Mouse (Mus musculus) left cerebral cortex, postnatal 10 days (tissue): ENCODE results near the gene OR5BS1P. TPM values are rescaled to one million over a fixed set of nuclear protein-coding genes. Genes with fewer than 3 reads are reported as not detected.
"Not testable (repeated sequence)": the region's sequence is repeated elsewhere in the genome, so short reads cannot be mapped to it uniquely, and the experiment has no call there.

Experiments
- DNase-seq, 2 experiments: peaks; one replicate each; pipeline ENCODE4 v3.0.0; 2021 to 2022; ENCODE audit warnings: low spot score in 2 of 2, mixed read lengths in 1 of 2; ENCODE audit errors: extremely low spot score in 1 of 2
- intact Hi-C: fragments of 180-260 bp; cut with DNase I; formaldehyde crosslinking; loops from one replicate; pipeline ENCODE4 v1.15.1; 2025
- total RNA-seq, 2 experiments: library from RNA; stranded (reverse); gene quantifications; 2 replicates each; pipeline ENCODE4 v1.2.3; 2021

OR5BS1P gene
- total RNA-seq, 2 experiments from 2014 or later, result not detected

DNA sequence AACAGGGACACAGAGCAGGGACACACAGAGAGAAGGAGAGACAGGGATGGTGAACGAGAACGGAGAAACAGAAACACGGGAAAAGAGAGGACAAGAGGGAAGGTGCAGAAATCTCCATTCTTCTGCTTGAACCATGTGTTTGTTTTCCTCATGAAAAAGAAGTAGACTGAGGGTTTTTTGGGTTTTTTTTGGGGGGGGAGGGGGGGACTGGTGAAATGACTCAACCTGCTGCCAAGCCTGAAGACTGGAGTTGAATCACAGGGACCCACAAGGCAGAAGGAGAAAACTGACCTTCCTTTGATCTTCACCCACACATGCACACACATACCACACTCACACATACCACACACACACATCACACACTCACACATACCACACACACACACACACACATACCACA, 33.6 kb downstream of the OR5BS1P start:
- intact Hi-C loops, result loop anchor here (10.0 kb wide), 1 partner anchor 319 kb away; no protein-coding TSS in a partner anchor
- DNase-seq, result no peak

DNA sequence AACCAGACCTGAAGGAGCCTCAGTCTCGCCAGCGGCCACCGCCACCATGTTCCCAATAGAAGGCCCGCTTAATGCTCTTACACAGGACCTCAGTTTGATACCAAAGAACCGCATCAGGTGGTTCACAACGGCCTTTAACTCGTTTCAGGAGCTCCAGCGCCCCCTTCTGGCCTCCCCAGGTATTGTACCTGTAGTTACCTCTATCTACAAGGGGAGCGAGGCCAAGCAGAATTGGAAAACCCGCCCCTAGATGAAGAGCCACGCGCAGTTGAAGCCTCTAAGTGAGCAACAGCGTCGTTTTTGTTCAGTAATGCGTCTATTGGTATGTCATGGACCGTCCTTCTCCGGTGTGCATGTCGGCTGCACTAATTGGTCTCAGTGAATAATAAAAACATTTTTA, 34.8 kb downstream of the OR5BS1P start:
- peak; percentile 49 to 78 for DNase-seq
- intact Hi-C loops, result loop anchor here (10.0 kb wide), 1 partner anchor 320 kb away; no protein-coding TSS in a partner anchor

DNA sequence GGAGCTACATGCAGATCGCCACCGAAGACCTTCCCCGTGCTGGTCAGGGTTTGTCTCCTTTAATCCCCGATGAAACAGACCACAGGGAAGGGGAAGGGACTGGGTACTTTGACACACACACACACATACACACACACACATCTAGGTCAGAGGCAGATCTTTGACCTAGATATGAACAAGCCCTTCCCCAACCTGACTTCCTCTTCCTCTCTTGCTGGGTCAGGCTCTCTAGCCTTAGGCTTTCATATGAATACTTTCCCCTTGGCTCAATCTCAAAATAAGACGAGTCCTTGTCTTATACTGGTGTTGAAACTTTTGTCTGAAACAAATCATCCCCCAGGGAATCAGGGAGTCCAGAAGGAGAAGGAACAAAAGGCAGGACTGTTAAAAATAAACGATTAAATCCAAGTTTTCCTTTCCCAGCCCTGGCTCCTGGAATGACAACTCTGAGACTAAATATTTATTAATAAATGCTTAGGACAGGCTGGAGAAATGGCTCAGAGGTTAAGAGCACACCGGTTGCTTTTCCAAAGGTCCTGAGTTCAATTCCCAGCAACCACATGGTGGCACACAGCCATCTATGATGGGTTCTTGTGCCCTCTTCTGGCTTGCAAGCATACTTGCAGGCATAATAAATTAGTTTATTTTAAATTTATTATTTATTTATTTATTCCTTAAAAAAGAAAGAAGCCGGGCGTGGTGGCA, 36.7 kb downstream of the OR5BS1P start:
- no peak for DNase-seq
- intact Hi-C loops, result loop anchor here (10.0 kb wide), 1 partner anchor 322 kb away; no protein-coding TSS in a partner anchor

DNA sequence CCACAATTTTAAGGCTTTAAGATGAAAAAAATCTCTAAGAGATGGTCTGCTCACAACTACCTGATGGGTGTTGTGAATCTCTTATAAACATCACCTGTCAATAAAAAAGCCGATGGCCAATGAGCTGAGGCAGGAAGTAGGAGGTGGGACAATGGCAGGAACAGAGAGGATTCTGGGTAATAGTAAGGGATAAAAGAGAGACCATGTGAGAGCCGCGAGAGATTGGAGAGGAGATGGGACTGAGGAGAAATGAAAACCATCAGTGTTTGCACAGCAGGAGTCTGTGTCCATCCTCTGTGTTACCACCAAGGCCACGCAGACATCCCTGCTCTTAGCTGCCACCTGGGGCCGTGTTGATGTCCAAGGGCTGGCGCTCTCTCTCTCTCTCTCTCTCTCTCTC, 37.6 kb downstream of the OR5BS1P start:
- no peak for DNase-seq
- intact Hi-C loops, result loop anchor here (10.0 kb wide), 1 partner anchor 323 kb away; no protein-coding TSS in a partner anchor

DNA sequence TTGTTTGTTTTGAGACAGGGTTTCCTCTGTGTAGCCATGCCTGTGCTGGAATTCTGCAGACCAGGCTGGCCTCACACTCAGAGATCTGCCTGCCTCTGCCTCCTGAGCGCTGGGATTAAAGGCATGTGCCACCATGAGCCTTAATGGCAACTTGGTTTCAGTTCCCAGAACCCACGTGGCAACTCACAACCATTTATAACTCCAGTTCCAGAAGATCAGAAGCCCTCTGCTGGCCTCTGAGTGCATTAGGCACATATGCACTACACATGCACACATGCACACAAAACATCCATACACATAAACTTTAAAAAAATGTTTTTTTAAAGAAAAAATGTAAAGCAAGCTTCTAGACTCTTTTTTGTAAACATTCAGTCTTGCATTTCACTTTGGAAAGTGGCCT, 39.7 kb downstream of the OR5BS1P start:
- no peak for DNase-seq
- intact Hi-C loops, result loop anchor here (10.0 kb wide), 1 partner anchor 325 kb away; no protein-coding TSS in a partner anchor

DNA sequence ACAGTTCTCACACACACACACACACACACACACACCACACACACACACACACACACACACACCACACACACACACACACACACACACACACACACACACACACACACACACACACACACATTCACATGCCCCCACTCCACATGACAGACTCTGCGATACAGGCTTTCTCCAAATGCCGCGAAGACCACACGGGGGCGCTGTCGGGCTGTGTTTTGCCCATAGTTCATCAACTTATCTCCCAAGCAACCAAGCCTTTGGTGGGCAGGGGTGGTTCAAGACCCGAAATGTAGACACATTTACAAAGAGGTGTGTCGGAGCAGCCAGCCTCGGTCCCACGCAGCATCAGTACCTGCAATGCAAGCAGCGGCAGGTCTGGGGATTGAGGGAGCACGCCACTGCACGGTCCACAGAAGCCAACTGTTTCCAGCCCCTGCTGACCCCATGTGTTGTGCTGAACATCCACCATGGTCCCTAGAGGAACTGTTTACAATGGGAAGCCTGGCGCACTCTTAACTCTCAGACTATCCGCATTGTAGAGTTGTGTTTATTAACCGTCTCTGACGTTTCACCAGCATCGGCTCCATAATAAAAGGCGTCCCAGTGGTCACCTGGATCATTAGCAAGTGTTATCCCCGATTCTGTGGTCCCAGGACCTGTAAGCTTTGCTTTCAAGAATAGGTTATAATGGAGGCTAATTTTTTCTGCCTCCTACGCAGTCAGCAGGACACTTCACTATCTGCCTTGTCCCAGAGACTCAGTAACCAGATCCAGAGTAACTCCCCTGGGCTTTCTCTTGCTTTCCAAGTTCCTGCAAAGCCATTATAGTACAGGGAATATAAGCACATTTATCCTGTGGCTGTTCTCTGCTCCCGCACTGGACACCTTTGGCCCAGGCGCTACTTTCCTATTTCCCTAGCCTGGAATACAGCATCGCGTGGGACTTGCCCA, 41.0 kb downstream of the OR5BS1P start:
- peak; percentile 51 to 81 for DNase-seq
- intact Hi-C loops, result no loop called here

DNA sequence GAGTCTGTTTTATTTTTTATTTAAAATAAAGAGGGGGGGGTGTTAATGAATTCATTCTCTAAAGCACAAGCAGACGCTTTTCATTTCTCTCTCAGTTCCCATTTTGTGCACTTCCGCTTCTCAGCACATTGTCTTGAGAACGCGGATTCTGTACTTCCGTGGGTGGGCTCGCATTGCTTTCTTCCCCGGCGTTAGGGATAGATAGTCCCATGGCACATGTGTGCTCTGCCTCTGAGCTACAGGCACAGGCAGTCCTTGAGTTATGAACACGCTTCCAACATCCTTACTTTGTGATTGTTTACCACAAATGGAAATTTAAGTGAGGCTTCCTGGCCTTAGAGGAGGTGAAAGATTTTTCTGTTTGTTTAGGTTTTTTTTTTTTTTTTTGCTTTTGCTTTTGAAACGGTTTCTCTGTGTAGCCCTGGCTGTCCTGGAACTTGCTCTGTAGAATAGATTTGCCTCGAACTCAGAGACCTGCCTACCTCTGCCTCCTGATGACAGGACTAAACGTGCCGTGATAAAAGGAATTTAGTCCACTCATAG, 41.8 kb downstream of the OR5BS1P start:
- intact Hi-C loops, result no loop called here
- no peak for DNase-seq

DNA sequence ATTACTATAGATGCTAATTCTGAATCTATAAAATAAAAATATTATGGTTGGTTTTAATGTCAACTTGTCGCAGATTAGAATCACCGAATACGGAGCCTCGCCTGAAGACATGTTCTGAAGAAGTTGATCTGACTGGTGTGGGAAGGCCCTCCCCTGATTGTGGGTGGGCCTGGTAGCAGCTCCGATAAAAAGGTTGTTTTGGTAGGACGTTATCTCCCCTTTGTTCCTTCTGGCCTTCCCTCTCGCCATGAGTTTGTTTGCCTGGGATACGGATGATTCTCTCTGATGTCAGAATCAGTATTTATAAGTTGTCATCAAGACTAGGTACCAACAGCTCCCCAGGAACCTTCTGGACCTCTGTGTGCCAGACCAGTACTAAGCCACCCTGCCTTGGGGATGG, 42.5 kb downstream of the OR5BS1P start:
- no peak for DNase-seq
- intact Hi-C loops, result no loop called here

DNA sequence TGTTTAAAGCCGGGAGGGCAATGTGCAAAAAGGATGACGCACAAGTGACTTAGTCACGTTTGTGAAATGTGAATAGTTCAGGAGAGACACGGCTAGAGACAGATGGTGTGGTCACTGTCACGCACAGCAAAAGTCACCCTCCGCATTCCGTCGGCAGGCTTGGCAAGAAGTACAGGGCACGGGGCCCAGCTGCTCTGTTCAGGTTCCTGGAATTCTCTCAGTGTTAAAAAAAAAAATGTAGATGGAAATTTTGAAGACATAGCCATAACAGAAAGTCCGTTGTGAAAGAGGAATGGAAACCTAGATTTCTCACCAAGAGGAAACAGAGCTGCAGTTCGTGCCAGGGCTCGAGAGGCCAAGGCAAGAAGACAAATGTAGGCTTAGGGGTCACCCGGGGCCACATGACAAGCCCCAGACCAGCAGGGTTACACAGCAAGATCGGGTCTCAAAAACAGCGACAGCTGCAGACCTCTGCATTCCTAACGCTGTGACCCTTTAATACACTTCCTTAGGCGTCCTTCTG, 43.2 kb downstream of the OR5BS1P start:
- peak in 1 of 2 experiments; percentile 60 for DNase-seq
- intact Hi-C loops, result no loop called here

DNA sequence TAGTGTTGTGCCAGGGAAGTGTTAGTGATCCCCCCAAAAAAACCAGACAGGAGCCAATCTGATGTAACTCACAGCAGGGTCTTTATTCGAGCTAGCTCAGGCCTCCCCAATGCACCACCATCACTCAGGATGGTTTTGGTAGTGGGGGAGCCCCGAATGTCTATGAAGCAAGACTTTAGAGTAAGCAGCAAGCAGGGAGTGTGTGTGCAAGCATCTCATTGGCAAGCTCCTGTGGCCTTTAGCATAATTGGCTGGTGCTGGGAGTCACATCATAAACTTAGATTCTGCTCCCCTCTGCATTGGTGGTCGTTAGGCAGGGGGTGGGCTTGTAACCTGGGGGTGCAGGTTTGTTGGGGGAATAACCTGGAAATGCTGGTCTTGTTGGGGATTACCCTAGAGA, 44.0 kb downstream of the OR5BS1P start:
- intact Hi-C loops, DNase-seq: not testable (repeated sequence)

DNA sequence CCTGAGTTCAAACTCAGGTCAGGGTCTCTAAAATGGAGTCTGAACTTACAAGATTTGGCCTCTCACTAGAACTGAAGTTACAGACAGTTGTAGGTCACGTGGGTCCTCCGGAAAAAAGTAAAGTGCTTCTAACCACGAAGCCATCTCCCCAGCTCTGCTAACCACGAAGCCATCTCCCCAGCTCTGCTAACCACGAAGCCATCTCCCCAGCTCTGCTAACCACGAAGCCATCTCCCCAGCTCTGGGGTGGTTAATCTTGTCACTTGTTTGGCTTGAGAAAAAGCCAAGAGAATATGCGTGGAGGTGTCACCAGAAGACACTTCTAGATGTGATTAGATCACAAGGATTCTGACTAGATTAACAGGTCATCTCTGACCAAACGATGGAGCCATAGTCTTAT, 44.5 kb downstream of the OR5BS1P start:
- intact Hi-C loops, result no loop called here
- DNase-seq, result no peak

DNA sequence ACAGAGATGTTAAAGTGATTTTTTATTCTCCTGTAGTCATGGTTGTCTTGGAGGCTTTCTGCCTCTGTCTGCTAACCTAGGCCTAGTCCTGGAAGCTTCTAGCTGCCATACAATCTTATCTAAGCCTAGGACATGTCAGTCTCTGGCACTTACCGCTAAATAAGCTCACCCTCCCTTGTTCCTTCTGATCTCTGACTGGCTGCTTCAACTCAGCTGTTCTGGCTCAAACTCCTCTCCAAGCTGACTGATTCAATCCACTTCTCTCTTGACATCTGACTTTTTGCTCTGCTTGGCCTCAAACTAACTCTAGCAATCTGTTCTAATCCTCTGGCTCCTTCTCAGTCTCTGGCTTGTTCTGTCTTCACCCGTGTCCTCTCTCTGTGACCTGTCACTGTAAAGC, 45.1 kb downstream of the OR5BS1P start:
- intact Hi-C loops, DNase-seq: not testable (repeated sequence)

DNA sequence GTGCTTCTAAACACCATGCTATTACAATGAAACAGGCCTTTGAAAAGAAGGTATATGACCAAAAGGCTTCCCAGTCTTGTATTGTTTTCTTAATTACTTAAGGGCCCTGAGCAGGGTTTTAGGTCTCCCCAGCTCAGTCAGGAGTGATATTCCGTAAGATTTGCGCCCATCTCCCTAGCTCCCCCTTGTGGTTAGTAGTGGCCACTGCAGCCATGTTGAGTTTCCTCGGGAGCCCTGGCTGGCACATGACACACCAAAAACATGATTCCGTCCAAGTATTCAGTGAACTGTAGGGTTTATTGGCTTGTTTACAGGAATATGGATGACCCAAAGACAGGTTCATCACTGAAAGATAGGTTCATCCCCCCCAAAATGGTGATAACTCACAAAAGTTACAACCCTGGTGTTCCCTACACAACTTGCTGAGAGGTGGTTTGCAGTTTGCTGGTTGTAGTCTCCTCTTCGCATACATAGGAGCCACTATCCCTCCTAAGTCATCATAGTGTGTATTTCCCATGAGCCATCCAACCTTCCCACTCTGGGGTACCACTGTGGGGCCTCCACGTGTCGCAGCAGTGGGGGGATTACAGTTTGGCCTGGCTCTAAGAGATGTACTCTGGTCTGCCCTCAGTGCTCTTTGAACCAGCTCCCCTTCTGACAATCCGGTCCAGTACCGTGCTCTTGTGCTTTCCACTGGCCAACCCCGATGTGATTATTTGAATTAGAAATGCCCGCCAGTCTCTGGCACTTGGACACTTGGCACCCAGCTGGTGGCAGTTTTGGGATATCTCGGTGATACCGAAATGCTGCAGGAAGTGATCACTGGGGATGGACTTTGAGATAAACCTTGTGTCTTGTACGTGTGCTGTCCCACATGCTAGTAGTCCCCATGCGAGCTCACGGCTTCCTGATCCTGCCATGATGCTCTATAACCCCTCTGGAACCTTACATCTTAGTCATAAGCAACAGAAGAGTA, 48.0 kb downstream of the OR5BS1P start:
- peak in 1 of 2 experiments; percentile 52 for DNase-seq
- intact Hi-C loops, result no loop called here

DNA sequence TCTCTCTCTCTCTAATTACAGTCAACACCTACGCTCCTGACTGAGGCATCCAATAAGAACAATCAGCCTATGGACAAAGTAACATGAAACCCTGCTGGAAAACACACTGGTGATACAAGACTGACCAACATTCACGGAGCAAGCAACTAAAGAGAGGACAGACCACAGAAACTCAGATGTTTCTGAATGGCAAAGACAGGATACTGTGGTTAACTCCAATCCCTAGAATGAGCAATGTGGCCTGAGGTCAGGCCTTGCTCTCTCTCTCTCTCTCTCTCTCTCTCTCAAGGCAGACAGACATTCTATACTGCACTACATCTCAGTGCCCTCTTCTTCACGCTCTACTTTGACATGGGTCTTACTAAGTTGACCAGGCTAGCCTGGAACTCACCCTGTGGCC, 51.5 kb downstream of the OR5BS1P start:
- no peak for DNase-seq

DNA sequence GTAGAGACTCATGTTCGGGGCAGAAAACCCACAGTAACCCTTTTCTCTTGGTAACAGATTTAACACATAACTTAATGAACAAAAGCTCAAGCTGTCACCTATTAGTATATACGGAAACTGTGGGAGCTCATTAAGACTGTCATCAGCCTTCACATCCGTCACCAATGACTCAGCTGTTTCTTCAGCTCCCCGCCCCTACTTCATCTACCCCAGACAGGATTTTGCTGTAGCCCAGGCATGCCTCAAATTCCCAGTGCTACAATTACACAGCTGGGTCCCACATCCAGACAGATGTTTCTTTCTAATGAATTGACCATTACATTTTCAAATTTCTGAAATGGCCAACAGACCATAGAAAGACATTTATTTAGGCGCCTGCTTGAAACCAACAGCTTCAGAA, 56.4 kb downstream of the OR5BS1P start:
- DNase-seq, result no peak
- intact Hi-C loops, result no loop called here

More for the DNA sequence above, 51.5 kb downstream of the OR5BS1P start:
- intact Hi-C loops, result no loop called here

DNA sequence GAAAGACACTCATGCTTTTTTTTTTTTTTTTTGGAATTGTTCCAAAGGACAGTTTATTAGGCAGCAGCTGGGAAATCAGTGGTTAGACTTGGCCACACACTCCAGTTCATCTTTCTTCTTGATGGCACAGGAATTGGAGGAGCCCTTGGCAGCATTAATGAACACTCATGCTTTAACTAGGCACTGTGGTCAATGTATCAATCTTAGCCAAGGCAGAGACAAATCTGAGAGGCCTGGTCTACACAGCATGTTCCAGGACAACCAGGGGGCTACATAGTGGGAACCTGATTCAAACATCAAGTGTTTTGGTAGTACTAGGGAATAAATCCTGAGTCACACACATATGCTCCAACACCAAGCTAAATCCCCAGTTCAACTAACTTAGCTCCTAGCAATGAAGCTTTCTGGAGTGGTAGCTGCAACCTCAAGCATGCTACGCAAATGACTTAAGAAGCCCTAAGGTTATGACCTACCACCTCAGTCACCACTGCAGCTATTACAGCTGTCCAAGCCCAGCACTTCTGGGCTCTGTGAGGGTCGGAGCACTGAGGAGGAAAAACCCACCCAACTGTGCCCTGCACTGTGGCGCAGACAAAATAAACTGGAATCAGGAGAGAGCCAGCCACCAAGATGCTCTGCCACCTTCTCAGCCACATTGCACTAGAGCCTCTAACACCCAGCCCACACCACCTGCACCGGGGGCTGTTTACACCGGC, 57.5 kb downstream of the OR5BS1P start:
- DNase-seq, result no peak
- intact Hi-C loops, result no loop called here

DNA sequence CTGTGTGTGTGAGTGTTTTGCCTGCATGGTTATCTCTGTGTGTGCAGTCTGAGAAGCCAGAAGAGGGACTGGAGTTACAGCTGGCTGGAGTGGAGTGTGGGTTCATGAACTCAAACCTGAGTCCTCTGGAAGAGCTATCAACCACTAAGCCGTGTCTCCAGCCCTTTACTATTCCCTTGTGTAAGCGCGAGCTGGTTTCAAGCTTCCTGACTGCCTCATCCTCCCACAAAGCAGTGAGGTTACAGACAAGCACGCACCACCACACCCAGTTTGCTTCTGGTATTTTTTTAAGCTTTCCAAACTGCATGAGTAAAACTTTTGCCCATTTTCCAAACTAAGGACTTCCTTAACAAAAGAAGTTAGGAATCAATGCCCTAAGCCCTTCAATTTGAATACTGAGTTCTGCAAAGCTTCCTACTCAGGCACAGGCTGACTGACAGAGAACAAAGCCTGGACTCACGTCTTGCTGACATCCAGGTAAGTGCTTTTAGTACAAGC, 58.4 kb downstream of the OR5BS1P start:
- intact Hi-C loops, result no loop called here
- no peak for DNase-seq
